Mouse (Mus musculus) bone marrow macrophage, adult 2 months (primary cell): ENCODE data around the gene Med24.

Experiments
- CTCF ChIP-seq: IDR thresholded peaks from 2 replicates; pipeline ENCODE4 v1.5.1; 2012; ENCODE audit warnings: low read depth, mild to moderate bottlenecking, low read length, moderate library complexity
- POLR2A ChIP-seq: IDR thresholded peaks from 2 replicates; pipeline ENCODE4 v1.6.1; 2012; ENCODE audit warnings: mild to moderate bottlenecking, low read depth, low read length, borderline replicate concordance

DNA sequence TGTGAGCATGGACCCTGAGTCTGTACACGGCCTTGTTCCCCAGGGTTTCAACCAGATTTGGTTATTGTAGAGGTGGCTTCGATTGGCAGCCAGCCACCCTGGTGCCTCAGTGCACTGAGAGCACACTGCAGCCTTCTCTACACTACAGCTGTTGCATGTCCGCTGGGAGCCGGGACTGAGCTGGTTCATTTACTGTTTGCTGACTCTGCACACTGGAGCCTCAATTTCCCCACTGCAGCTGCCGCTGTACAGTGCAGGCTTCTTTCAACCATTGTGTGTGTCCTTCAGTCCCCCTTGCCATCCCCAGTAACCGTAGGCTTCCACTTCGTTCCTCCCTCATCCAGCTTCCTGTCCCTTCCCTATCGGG, 10.8 kb upstream of the Med24 start:
- TF ChIP-seq POLR2A (no peak), CTCF (no peak)
